In the genomic region with DNA sequence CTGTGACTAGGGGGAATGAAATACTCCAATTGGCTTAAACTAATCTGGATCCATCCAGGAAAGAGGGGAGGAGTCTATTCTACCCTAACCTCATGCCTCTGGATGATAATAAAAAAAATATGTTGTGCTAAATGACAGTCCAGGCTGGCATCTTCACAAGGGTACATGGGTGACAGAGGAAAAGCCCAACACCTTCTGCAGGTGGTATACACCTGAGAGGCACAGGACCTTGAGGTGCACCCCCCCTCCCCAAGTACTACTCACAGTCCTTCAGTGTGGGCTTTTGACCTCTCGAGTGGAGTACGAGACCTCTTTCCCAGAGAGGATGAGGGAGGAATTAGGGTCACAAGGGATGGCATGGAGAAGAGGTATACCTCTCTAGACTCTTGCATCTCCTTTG, we compare ENCODE assay signal across 29 mouse cellular contexts.
"Had no signal": no experiment of that assay in that cellular context is flagged by ENCODE, and none has a peak within 500 bp of the region (broad histone marks: within the 10 kb centered on the region; RNA-seq: fewer than 3 reads in every experiment).

No protein-coding gene starts in this region.

- H3K4me3 ChIP-seq: heart, embryonic 10.5 days; heart, embryonic 12.5 days; heart, embryonic 13.5 days; heart, embryonic 15.5 days; hindbrain, embryonic 10.5 days; hindbrain, embryonic 12.5 days; hindbrain, embryonic 13.5 days; hindbrain, embryonic 15.5 days; intestine, embryonic 15.5 days; kidney, embryonic 15.5 days; layer of hippocampus, adult 2 months had no signal

- H3K4me2 ChIP-seq: heart, embryonic 11.5 days; heart, embryonic 12.5 days; heart, embryonic 13.5 days; heart, embryonic 15.5 days; hindbrain, embryonic 12.5 days; hindbrain, embryonic 13.5 days; hindbrain, embryonic 14.5 days; hindbrain, embryonic 15.5 days; intestine, embryonic 15.5 days; kidney, embryonic 15.5 days had no signal

- H3K36me3 ChIP-seq: hindbrain, embryonic 12.5 days; hindbrain, embryonic 13.5 days; hindbrain, embryonic 15.5 days; intestine, embryonic 15.5 days had no signal

- DNase-seq: heart, postnatal 10 days; heart, postnatal 14 days; heart, postnatal 36 days; heart, postnatal 4 days; kidney, adult 11 months; kidney, adult 18-20 months; kidney, adult 2 months; kidney, adult 8-10 months; kidney, adult 9 months; kidney, postnatal 10 days; kidney, postnatal 14 days; kidney, postnatal 25 days; kidney, postnatal 36 days; kidney, postnatal 4 days; layer of hippocampus, adult 9-11 months; layer of hippocampus, postnatal 36 days had no signal

- H3K27me3 ChIP-seq: heart, embryonic 12.5 days; heart, embryonic 13.5 days; heart, embryonic 15.5 days; hindbrain, embryonic 12.5 days; hindbrain, embryonic 13.5 days; hindbrain, embryonic 15.5 days; intestine, embryonic 15.5 days; kidney, embryonic 15.5 days had no signal
